ENCODE assay signal across 10 mouse cellular contexts in genomic region chr9:118674277-118674676, GRCm38 (mm10).
A peak's percentile ranks its signal among the peaks of the same experiment; 100 is the strongest.
DNase-seq lines count a peak whose midpoint lies in the region; ATAC-seq and TF ChIP-seq lines count a peak whose summit lies in the region.
"Had no signal": no experiment of that assay in that cellular context is flagged by ENCODE, and none has a peak within 500 bp of the region (broad histone marks: within the 10 kb centered on the region; RNA-seq: fewer than 3 reads in every experiment).

No protein-coding gene starts in this region.

- TF ChIP-seq CTCF in forebrain, postnatal 0 days (IDR thresholded peaks at IDR 0.05; ENCODE audit: low read depth), result no peak
- TF ChIP-seq CTCF in spleen, adult 2 months (IDR thresholded peaks at IDR 0.05; ENCODE audit: extremely low read depth, insufficient read depth, insufficient read length, insufficient replicate concordance), result no peak

- H3K9me3 ChIP-seq in forebrain, postnatal 0 days (ENCODE audit: low read length), result no peaks in the 10 kb centered on the region
- H3K9me3 ChIP-seq in forebrain, embryonic 12.5 days, result no peaks in the 10 kb centered on the region
- H3K9me3 ChIP-seq: embryonic facial prominence, embryonic 12.5 days had no signal

- ATAC-seq in forebrain, postnatal 0 days, result 0 out of 2 replicates have a peak, but pooled peaks have one; percentile 43
- ATAC-seq in forebrain, embryonic 12.5 days (ENCODE audit: low FRiP score), result no peak
- ATAC-seq in monocyte, adult 5-6 weeks (replicated peaks; ENCODE audit: insufficient number of reproducible peaks, low FRiP score, low TSS enrichment, poor library complexity, severe bottlenecking), result peak; percentile 58
- ATAC-seq in frontal cortex, adult (ENCODE audit: low TSS enrichment), result no peak
- ATAC-seq: Patski had no signal

- no peak overlapping the region for H3K9ac ChIP-seq in forebrain, postnatal 0 days
- no peak overlapping the region for H3K9ac ChIP-seq in forebrain, embryonic 12.5 days
- H3K9ac ChIP-seq: embryonic facial prominence, embryonic 12.5 days had no signal

- H3K27me3 ChIP-seq in forebrain, postnatal 0 days (ENCODE audit: insufficient read depth, low read length), result no peaks in the 10 kb centered on the region
- no peaks in the 10 kb centered on the region for H3K27me3 ChIP-seq in forebrain, embryonic 12.5 days
- H3K27me3 ChIP-seq in spleen, adult 2 months (ENCODE audit: control insufficient read depth, insufficient read depth, low read length), result no peaks in the 10 kb centered on the region
- H3K27me3 ChIP-seq: embryonic facial prominence, embryonic 12.5 days; Patski had no signal

- TF ChIP-seq POLR2A in spleen, adult 2 months (IDR thresholded peaks at IDR 0.05; ENCODE audit: low read depth, low read length), result no peak

- DNase-seq in forebrain, postnatal 0 days, result no peak
- DNase-seq in spleen, adult 2 months (ENCODE audit: low read depth in 1 of 2, low spot score in 2 of 2), result no peak
- no peak for DNase-seq in spleen, postnatal 14 days (ENCODE audit: low spot score in 2 of 2)
- peak; percentile 32 for DNase-seq in kidney, postnatal 14 days
- no peak for DNase-seq in cerebellum, adult 11 months

- no peak overlapping the region for H3K27ac ChIP-seq in forebrain, postnatal 0 days (ENCODE audit: low read depth, low read length)
- no peak overlapping the region for H3K27ac ChIP-seq in forebrain, embryonic 12.5 days
- 0 out of 2 replicates have a peak overlapping the region, but pooled peaks have one; percentile 43 for H3K27ac ChIP-seq in spleen, adult 2 months (ENCODE audit: insufficient read depth, low read length)
- H3K27ac ChIP-seq: embryonic facial prominence, embryonic 12.5 days had no signal

- H3K4me1 ChIP-seq in forebrain, postnatal 0 days (ENCODE audit: insufficient read depth), result no peaks in the 10 kb centered on the region
- peaks cover 19% of the 10 kb centered on the region for H3K4me1 ChIP-seq in forebrain, embryonic 12.5 days
- peaks cover 26% of the 10 kb centered on the region for H3K4me1 ChIP-seq in spleen, adult 2 months (ENCODE audit: control insufficient read depth, insufficient read depth, insufficient read length)

- no peaks in the 10 kb centered on the region for H3K36me3 ChIP-seq in forebrain, postnatal 0 days (ENCODE audit: insufficient read depth)
- H3K36me3 ChIP-seq in forebrain, embryonic 12.5 days (replicated peaks), result no peaks in the 10 kb centered on the region
- no peaks in the 10 kb centered on the region for H3K36me3 ChIP-seq in spleen, adult 2 months (ENCODE audit: control insufficient read depth, insufficient read depth, low read length)

- H3K4me3 ChIP-seq in forebrain, postnatal 0 days (ENCODE audit: low read depth, low read length), result no peak overlapping the region
- H3K4me3 ChIP-seq in forebrain, embryonic 12.5 days (replicated peaks), result no peak overlapping the region
- no peak overlapping the region for H3K4me3 ChIP-seq in spleen, adult 2 months (ENCODE audit: extremely low read depth, insufficient read depth, insufficient read length)
- H3K4me3 ChIP-seq: embryonic facial prominence, embryonic 12.5 days had no signal

- WGBS in forebrain, postnatal 0 days, result 70% methylated on average over 12 of the region's 12 CpGs
- 86% methylated on average over 12 of the region's 12 CpGs for WGBS in forebrain, embryonic 12.5 days
- 11% methylated on average over 12 of the region's 12 CpGs for WGBS in spleen, adult 2 months

- no peak overlapping the region for H3K4me2 ChIP-seq in forebrain, postnatal 0 days (ENCODE audit: low read depth)
- H3K4me2 ChIP-seq in forebrain, embryonic 12.5 days, result no peak overlapping the region
- H3K4me2 ChIP-seq: embryonic facial prominence, embryonic 12.5 days had no signal

Comparison
In these comparisons a context has a peak if more than half of its experiments do, and no peak if none do; other contexts are left out.
1. ATAC-seq: peak in forebrain, postnatal 0 days (single experiment) and monocyte, adult 5-6 weeks (single experiment); none in forebrain, embryonic 12.5 days (single experiment) and frontal cortex, adult (single experiment).